Mouse (Mus musculus): ENCODE measurements around the gene Kctd12. TPM values are rescaled to one million over a fixed set of nuclear protein-coding genes. Genes with fewer than 3 reads are reported as not detected.

Gene Kctd12
- total and polyA plus RNA-seq, 2 experiments from 2014 or later: 6.4 to 28.2 TPM

- H3K9me3 ChIP-seq (replicated peaks; ENCODE audit: control insufficient read depth, low read length): no peaks in the 10 kb centered on the region
- 5% methylated on average over 14 of the region's 14 CpGs for WGBS
- peak overlapping the region; percentile 89 for H3K27ac ChIP-seq (ENCODE audit: low read depth)
- H3K4me2 ChIP-seq (ENCODE audit: low read depth, low read length): peak overlapping the region; percentile 96
- H3K9ac ChIP-seq (replicated peaks; ENCODE audit: low read depth, low read length): peak overlapping the region; percentile 67
- DNase-seq (ENCODE audit: low spot score): no peak
- ATAC-seq (ENCODE audit: insufficient read depth, low read depth): no peak
- no peak for TF ChIP-seq EP300 (IDR thresholded peaks at IDR 0.05; ENCODE audit: low read depth)
- no peak for TF ChIP-seq CTCF (IDR thresholded peaks at IDR 0.05; ENCODE audit: low read depth)
- peaks cover 4% of the 10 kb centered on the region; the same call in 1 of the 2 replicates for H3K4me1 ChIP-seq (ENCODE audit: control insufficient read depth, insufficient read depth)
- H3K4me3 ChIP-seq (ENCODE audit: low read depth, low read length): peak overlapping the region; percentile 59
- H3K27me3 ChIP-seq (ENCODE audit: control insufficient read depth, insufficient read depth, low read length): no peaks in the 10 kb centered on the region
- H3K36me3 ChIP-seq (replicated peaks; ENCODE audit: control insufficient read depth, insufficient read depth, low read length): no peaks in the 10 kb centered on the region
Measured at GRCm38 (mm10) chr14:102980986-102981385, 1.5 kb downstream of the Kctd12 start.

GRCm38 (mm10) chr14:102980481-102980880 is 2.0 kb downstream of the Kctd12 start:
- Histone ChIP-seq H3K27me3 (ENCODE audit: control insufficient read depth, insufficient read depth, low read length) (no peaks in the 10 kb centered on the region), H3K27ac (ENCODE audit: low read depth) (peak overlapping the region; percentile 89; the same call in 1 of the 2 replicates), H3K4me2 (ENCODE audit: low read depth, low read length) (peak overlapping the region; percentile 96), H3K36me3 (replicated peaks; ENCODE audit: control insufficient read depth, insufficient read depth, low read length) (no peaks in the 10 kb centered on the region), H3K9ac (replicated peaks; ENCODE audit: low read depth, low read length) (peak overlapping the region; percentile 67), H3K4me1 (ENCODE audit: control insufficient read depth, insufficient read depth) (peaks cover 4% of the 10 kb centered on the region; the same call in 1 of the 2 replicates), H3K4me3 (ENCODE audit: low read depth, low read length) (peak overlapping the region; percentile 59), H3K9me3 (replicated peaks; ENCODE audit: control insufficient read depth, low read length) (no peaks in the 10 kb centered on the region)
- 19% methylated on average over 7 of the region's 7 CpGs for WGBS
- ATAC-seq (ENCODE audit: insufficient read depth, low read depth): no peak
- TF ChIP-seq EP300 (IDR thresholded peaks at IDR 0.05; ENCODE audit: low read depth): no peak
- peak; percentile 27 for TF ChIP-seq CTCF (IDR thresholded peaks at IDR 0.05; ENCODE audit: low read depth)
- peak; percentile 18 for DNase-seq (ENCODE audit: low spot score)

- no peak overlapping the region for H3K9ac ChIP-seq (replicated peaks; ENCODE audit: low read depth, low read length)
- TF ChIP-seq CTCF (IDR thresholded peaks at IDR 0.05; ENCODE audit: low read depth) (no peak), EP300 (IDR thresholded peaks at IDR 0.05; ENCODE audit: low read depth) (no peak)
- no peak for DNase-seq (ENCODE audit: low spot score)
Measured at GRCm38 (mm10) chr14:102979831-102980230, 2.6 kb downstream of the Kctd12 start.

GRCm38 (mm10) chr14:102975865-102976264 is 6.6 kb downstream of the Kctd12 start:
- DNase-seq (ENCODE audit: low spot score): no peak
- H3K9ac ChIP-seq (replicated peaks; ENCODE audit: low read depth, low read length): no peak overlapping the region
- H3K36me3 ChIP-seq (replicated peaks; ENCODE audit: control insufficient read depth, insufficient read depth, low read length): no peaks in the 10 kb centered on the region
- H3K27me3 ChIP-seq (ENCODE audit: control insufficient read depth, insufficient read depth, low read length): no peaks in the 10 kb centered on the region
- TF ChIP-seq CTCF (IDR thresholded peaks at IDR 0.05; ENCODE audit: low read depth): no peak
- TF ChIP-seq EP300 (IDR thresholded peaks at IDR 0.05; ENCODE audit: low read depth): no peak
- no peak for ATAC-seq (ENCODE audit: insufficient read depth, low read depth)
- H3K4me1 ChIP-seq (ENCODE audit: control insufficient read depth, insufficient read depth): no peaks in the 10 kb centered on the region
- H3K9me3 ChIP-seq (replicated peaks; ENCODE audit: control insufficient read depth, low read length): no peaks in the 10 kb centered on the region
- peak overlapping the region; percentile 16 for H3K27ac ChIP-seq (ENCODE audit: low read depth)
- no peak overlapping the region for H3K4me2 ChIP-seq (ENCODE audit: low read depth, low read length)
- no peak overlapping the region for H3K4me3 ChIP-seq (ENCODE audit: low read depth, low read length)
- WGBS: 77% methylated on average over 6 of the region's 6 CpGs

More at GRCm38 (mm10) chr14:102979831-102980230, 2.6 kb downstream of the Kctd12 start:
- H3K9me3 ChIP-seq (replicated peaks; ENCODE audit: control insufficient read depth, low read length): no peaks in the 10 kb centered on the region
- no peaks in the 10 kb centered on the region for H3K27me3 ChIP-seq (ENCODE audit: control insufficient read depth, insufficient read depth, low read length)
- ATAC-seq (ENCODE audit: insufficient read depth, low read depth): no peak
- peaks cover 4% of the 10 kb centered on the region; the same call in 1 of the 2 replicates for H3K4me1 ChIP-seq (ENCODE audit: control insufficient read depth, insufficient read depth)
- no peaks in the 10 kb centered on the region for H3K36me3 ChIP-seq (replicated peaks; ENCODE audit: control insufficient read depth, insufficient read depth, low read length)
- 30% methylated on average over 10 of the region's 10 CpGs for WGBS
- peak overlapping the region; percentile 59 for H3K4me3 ChIP-seq (ENCODE audit: low read depth, low read length)
- no peak overlapping the region for H3K27ac ChIP-seq (ENCODE audit: low read depth)
- H3K4me2 ChIP-seq (ENCODE audit: low read depth, low read length): peak overlapping the region; percentile 52

DNA sequence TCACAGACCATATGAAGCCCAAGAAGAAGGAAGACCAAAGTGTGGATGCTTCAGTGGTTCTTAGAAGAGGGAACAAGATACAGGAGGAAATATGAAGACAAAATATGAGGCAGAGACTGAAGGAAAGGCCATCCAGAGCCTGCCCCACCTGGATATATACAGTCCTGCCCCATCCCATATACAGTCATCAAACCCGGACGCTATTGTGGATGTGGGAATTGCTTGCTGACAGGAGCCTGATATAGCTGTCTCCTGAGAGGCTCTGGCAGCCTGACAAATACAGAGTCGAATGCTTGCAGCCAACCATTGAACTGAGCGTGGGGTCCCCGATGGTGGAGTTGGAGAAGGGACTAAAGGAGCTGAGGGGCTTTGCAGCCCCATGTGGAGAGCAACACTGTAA is 13.6 kb downstream of the Kctd12 start:
- Histone ChIP-seq H3K4me2 (ENCODE audit: low read depth, low read length) (no peak overlapping the region), H3K4me3 (ENCODE audit: low read depth, low read length) (no peak overlapping the region), H3K27ac (ENCODE audit: low read depth) (no peak overlapping the region), H3K9ac (replicated peaks; ENCODE audit: low read depth, low read length) (no peak overlapping the region), H3K27me3 (ENCODE audit: control insufficient read depth, insufficient read depth, low read length) (no peaks in the 10 kb centered on the region), H3K4me1 (ENCODE audit: control insufficient read depth, insufficient read depth) (no peaks in the 10 kb centered on the region), H3K9me3 (replicated peaks; ENCODE audit: control insufficient read depth, low read length) (no peaks in the 10 kb centered on the region), H3K36me3 (replicated peaks; ENCODE audit: control insufficient read depth, insufficient read depth, low read length) (no peaks in the 10 kb centered on the region)
- WGBS: 21% methylated on average over 5 of the region's 5 CpGs
- TF ChIP-seq CTCF (IDR thresholded peaks at IDR 0.05; ENCODE audit: low read depth) (no peak), EP300 (IDR thresholded peaks at IDR 0.05; ENCODE audit: low read depth) (no peak)
- DNase-seq (ENCODE audit: low spot score) (no peak), ATAC-seq (ENCODE audit: insufficient read depth, low read depth) (no peak)

DNA sequence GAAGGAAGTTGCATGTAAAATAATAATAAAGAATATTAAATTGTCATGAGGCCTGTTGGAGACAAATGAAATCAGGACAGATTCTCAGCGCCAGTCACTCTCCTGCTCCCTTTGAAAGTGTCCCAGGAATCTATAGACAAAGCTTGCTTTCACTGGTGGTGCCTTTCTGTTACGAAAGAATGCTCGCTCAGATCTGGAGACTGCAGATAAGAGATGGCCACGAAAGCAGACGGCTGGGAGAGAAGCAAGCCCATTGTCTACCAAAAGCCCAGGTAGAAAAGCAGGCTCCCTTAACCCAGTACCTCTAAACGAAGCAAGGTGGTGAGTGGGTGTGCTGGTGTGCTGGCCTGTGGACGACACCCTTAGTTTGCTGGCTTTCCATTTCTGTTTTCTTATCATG is 16.2 kb downstream of the Kctd12 start:
- WGBS: 24% methylated on average over 7 of the region's 7 CpGs
- Histone ChIP-seq H3K4me2 (ENCODE audit: low read depth, low read length) (no peak overlapping the region), H3K9ac (replicated peaks; ENCODE audit: low read depth, low read length) (no peak overlapping the region), H3K27ac (ENCODE audit: low read depth) (no peak overlapping the region), H3K4me1 (ENCODE audit: control insufficient read depth, insufficient read depth) (no peaks in the 10 kb centered on the region), H3K27me3 (ENCODE audit: control insufficient read depth, insufficient read depth, low read length) (no peaks in the 10 kb centered on the region), H3K36me3 (replicated peaks; ENCODE audit: control insufficient read depth, insufficient read depth, low read length) (no peaks in the 10 kb centered on the region), H3K4me3 (ENCODE audit: low read depth, low read length) (no peak overlapping the region), H3K9me3 (replicated peaks; ENCODE audit: control insufficient read depth, low read length) (no peaks in the 10 kb centered on the region)
- no peak for ATAC-seq (ENCODE audit: insufficient read depth, low read depth)
- DNase-seq (ENCODE audit: low spot score): no peak
- TF ChIP-seq EP300 (IDR thresholded peaks at IDR 0.05; ENCODE audit: low read depth): no peak
- TF ChIP-seq CTCF (IDR thresholded peaks at IDR 0.05; ENCODE audit: low read depth): no peak

All from heart, postnatal 0 days (tissue).